Mouse (Mus musculus) small intestine, adult 2 months (tissue): Measurements from ENCODE around the gene Ttc21a.

Source experiments
- CTCF ChIP-seq: fragments of 200-500 bp; IDR thresholded peaks from 2 replicates; pipeline ENCODE4 v1.5.1; 2012; ENCODE audit warnings: low read depth, mild to moderate bottlenecking, control low read depth, inconsistent platforms, low read length, moderate library complexity, mixed read lengths; ENCODE audit not compliant: insufficient replicate concordance, insufficient read length; ENCODE audit errors: extremely low read depth
- POLR2A ChIP-seq: fragments of 200-500 bp; IDR thresholded peaks from 2 replicates; pipeline ENCODE4 v1.6.1; 2012; ENCODE audit warnings: low read depth, mild to moderate bottlenecking, control low read depth, inconsistent platforms, low read length, moderate library complexity

DNA sequence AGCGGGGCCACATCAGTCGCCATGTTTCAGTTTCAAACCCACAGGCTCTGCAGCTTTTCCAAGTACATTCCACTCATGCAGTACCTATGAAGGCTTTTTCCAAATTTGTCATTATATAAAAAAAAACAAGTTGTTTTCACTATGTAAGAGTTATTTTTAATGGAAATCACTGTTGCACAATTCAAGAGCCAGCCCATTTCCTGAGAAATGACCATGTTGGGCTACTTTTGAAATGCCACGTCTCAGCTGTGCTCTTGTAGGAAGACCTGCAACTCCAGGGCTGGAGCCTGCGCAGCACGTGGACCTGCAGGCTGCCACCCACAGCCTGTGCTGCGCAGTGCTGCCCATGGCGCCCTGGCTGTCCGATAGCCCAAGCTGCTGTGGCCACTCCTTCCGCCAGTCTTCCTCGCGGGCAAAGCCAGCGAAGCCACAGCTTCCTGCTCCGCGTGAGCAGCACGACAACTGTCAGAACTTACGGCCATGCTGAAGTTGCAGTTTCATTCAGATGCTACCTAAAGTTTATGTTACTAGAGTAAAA, 12.2 kb upstream of the Ttc21a start:
- TF ChIP-seq CTCF (no peak), POLR2A (no peak)
